Mouse (Mus musculus) naive thymus-derived CD4-positive, alpha-beta T cell, adult 2 months (primary cell): Measurements from ENCODE around the gene Spryd3.

Experiments used
- DNase-seq: peaks from one replicate; pipeline ENCODE4 v3.0.0-alpha.2; 2011; ENCODE audit warnings: low read depth

Spryd3 gene

DNA sequence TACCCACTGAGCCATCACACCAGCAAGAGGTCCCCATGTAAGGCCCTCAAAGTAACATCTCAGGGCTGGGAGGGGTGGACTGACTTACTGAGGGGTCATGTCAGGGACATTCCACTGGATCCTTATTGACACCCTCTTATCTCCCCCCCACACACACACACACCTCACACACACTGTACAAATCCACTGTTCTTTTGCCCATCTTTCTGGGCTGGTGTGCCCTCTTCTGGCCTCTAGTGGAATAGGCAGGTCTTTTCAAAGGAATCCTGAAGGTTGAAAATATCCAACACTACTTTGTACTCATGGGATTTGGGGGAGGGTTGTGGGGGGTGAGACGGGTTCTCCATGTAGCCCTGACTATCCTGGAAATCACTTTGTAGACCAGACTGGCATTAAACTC is 10.8 kb upstream of the Spryd3 start:
- peak; percentile 72 for DNase-seq

- DNase-seq, result no peak
Measured at GRCm38 (mm10) chr15:102146089-102146488, 10.1 kb upstream of the Spryd3 start.

GRCm38 (mm10) chr15:102145330-102145729 is 9.3 kb upstream of the Spryd3 start:
- DNase-seq, result no peak

- no peak for DNase-seq
Measured at GRCm38 (mm10) chr15:102144726-102145125, 8.7 kb upstream of the Spryd3 start.

- no peak for DNase-seq
Measured at GRCm38 (mm10) chr15:102144274-102144711, 8.3 kb upstream of the Spryd3 start, which contains the start of gene Igfbp6. Gene Igfbp6, plus strand, starts transcription at chr15:102144362.

DNA sequence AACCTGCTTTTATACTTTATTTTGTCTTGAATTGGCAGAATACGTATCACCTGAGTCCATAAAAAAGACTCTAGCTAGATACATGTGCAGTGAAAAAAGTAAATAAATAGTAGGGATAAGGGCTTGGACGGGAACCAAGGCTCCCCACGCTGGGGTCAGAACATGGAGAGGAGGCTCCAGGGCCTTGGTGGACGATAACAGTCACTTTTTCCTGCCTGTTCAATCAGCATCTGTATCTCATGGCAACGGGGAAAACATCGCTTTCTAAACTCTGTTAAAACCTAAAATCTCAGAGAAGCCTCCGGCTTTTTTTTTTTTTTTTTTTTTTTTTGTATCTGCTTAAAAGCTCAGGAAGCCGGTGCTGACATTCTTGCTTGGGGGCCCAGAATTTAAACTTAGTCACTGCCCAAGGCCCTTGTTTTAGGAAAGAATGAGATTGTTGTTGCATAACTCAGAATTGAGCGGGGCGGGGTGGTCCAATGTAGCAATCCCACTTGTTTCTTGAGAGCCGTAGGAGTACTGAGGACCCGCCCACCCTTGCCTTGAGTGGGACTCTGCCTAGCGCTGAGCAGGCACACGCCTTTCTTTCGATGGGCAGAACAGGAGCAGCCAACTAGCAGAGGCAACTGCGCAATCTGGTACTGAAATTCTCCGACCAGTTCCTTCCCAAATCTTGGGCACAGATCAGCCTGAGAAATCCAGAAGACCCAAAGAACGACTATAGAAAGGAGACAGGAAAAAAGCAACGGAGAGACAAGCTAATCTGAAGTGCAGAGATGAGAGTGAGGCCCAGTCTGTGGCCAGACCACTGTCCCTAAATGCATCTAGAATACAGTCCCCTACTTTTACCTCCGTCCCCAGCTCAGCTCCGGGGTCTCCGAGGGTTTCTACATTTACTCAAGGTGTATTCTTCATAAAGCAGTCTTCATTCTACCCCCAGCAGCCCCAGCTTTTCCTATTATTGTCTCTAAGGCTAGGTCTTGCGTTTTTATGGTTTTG is 7.2 kb upstream of the Spryd3 start:
- no peak for DNase-seq

DNA sequence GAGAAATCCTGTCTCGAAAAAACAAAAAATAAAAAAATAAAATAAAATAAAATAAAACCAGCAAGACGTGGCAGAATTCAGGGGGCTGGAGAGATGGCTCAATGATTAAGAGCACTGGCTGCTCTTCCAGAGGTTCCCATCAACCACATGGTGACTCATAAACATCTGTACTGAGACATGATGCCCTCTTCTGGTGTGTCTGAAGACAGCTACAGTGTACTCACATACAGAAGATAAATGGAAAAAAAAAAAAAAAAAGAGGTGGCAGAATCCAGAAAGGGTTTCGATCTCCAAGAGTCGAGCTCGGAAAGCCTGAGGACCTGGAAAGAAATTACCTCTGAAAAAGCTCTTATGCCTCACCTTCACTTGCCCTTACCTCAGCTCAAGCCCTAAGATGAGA is 5.1 kb upstream of the Spryd3 start:
- DNase-seq, result no peak

DNA sequence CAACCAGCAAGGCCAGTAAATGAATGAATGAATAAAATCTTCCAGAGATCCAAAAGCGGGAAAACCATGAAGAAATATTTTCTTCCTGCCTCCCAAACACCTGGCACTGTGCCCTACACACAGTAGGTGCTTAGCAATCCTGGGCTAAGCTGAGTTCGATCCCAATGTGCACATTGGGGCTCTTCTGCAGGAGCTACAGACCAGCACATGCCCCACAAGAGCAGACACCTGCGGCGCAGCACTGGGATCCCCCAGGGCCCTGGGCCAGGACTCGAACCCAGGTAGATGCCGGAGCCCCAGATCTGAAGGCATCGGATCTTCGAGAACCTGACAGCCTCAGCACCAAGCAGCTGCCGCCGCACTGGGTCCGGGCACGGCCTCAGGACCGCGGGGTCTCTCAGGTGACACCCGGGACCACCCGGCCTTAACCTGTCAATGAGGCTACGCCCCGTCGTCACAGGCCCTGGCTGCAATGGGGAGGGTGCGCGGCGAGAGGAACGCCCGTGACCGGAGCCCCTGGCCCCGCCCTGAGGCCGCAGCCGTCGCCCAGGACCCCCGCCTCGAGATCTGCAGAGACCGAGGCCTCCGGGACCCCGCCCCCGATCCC is 409 bp downstream of the Spryd3 start:
- DNase-seq, result no peak

DNA sequence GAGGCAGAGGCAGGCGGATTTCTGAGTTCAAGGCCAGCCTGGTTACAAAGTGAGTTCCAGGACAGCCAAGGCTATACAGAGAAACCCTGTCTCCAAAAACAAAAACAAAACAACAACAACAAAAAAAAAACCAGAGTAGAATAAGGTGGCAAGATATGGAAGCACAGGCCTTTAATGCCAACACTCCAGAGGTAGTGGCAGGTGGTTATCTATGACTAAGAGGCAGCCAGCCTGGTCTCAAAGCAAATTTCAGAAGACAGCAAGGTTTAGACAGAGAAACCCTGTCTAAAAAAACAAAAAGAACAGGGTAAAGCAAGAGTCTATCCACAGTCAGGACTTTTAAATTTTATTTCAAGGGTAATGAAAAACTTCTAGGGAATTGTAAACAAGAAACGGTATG is 1.3 kb downstream of the Spryd3 start:
- DNase-seq, result no peak

- no peak for DNase-seq
Measured at GRCm38 (mm10) chr15:102133314-102133713, 2.7 kb downstream of the Spryd3 start.

DNA sequence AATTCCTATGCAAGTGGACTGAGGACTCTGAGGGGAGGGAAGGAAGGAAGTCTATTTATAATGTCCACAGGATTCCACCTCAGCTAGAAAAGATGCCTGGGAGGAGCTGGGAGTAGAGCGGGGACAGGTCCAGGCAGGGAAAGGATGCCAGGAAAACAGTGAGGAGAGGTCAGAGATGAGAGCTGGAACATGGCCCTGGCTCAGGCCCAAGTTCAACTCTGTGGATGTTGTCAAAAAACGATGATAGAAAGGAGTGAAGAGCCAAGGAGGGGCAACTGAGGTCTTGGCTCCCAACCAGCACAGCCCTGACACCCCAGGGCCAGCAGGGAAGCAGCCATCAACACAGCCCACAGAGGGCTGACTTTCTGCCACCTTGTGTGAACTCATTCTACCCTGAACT is 9.7 kb downstream of the Spryd3 start:
- DNase-seq, result no peak

- no peak for DNase-seq
Measured at GRCm38 (mm10) chr15:102120530-102120929, 15.5 kb downstream of the Spryd3 start.

DNA sequence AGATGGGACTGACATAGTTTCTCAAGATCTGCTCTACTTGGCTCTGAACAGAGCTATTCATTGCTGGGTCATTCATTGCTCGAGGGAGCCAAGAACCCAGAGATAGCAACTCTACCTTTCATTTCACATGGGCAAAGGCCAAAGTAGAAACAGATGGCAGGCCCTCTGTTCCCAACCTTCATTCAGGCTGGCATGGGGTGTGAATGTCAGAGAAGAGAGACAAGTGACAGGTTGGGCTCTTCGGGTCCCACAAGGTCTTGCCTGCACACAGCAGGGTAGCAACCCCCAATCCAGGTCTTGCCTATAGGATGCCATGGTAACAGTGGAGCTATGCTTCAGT is 16.2 kb downstream of the Spryd3 start:
- DNase-seq, result no peak

- DNase-seq, result no peak
Measured at GRCm38 (mm10) chr15:102119121-102119830, 16.8 kb downstream of the Spryd3 start.

DNA sequence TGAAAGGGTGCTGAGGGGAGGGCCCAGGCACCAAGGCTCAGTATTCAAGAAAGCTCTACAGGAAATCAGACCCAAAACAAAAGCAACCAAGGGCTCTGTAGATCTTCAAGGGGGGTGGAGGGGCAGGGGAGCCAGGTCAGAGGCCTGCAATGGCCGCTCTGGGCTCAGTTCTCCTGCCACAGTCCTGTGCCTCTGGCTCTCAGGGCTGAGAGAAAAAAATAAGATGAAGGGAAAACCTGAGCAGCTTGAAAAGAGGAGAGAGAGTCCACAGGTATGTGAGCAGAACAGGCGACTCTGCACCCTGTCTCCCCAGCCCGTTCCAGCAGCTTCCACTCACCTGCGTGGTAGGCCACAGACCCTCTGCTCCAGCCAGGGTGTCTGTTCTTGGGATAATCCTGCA is 17.4 kb downstream of the Spryd3 start:
- no peak for DNase-seq

DNA sequence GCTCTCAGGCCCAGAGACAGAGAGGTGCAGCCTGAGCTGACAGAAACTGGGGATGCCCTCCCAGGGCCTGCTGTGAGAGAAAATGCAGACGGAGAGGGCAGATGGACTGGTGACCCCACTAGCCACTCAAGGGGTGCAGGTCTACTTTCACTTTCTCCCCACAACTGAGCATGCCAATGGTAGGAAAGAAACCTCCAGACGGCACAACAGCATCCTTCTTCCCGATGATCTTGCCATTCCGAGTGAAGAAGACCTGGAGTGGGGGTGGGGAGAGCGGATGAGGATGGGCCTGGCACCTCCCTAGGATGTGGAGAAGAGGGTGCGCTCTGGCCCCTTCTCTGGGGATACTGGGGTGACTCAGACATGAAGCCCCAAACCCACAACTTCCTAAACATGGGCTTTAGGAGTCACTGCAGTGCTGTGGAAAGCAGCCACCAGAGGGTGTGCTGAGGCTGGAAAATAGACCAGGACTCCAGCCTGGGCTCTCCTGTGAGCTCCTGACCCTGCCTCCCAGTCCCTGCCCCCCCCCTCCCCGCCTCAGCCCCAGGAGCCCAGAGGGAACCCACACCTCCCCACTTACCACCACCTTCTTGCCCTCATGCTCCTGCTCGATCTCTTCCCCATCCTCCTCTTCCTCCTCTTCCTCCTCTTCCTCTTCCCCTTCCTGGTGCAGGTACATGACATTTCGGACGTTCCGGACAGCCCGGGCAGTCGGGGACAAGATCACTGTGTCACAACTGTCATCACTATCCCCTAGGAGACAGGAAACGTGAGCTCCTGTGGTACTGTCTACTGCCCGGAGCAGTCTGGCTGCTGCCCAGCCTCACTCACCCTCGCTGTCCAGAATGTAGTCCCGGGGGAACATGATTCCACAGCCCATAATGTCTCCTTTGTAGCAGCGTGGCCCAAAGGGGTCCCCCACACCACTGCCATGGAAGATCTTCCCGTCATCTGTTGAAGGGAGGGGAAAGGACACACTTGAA is 18.3 kb downstream of the Spryd3 start:
- DNase-seq, result no peak

DNA sequence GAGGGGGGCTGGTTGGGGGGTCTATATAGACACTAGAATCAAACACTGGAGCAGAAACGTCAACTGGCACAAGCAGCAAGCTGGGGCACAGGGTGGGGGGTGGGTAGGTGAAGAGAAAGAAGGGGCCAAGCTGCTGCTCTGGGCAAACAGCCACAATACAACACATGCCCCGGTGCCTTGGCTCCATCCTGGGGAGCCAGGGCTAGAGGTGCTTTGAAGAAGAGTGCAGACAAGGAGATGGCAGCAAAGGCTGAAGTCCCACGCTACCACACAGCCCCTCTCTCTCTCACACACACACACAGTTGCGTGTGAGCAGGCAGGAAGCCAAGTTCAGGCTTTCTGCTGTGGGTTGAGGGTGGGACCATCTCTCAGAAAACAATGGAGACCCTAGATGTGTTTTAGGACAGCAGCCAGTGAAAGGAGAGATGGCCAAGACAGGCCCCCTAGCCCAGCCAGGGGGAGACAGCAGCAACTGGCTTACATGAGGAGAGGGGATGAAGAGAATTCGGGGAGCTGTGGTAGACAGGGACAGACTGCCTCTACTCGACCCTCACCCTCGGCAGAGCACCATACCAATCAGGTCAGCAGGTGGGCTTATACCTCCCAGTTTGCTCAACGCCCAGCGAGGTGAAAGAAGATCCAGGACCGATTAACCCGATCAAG is 19.1 kb downstream of the Spryd3 start:
- no peak for DNase-seq

DNA sequence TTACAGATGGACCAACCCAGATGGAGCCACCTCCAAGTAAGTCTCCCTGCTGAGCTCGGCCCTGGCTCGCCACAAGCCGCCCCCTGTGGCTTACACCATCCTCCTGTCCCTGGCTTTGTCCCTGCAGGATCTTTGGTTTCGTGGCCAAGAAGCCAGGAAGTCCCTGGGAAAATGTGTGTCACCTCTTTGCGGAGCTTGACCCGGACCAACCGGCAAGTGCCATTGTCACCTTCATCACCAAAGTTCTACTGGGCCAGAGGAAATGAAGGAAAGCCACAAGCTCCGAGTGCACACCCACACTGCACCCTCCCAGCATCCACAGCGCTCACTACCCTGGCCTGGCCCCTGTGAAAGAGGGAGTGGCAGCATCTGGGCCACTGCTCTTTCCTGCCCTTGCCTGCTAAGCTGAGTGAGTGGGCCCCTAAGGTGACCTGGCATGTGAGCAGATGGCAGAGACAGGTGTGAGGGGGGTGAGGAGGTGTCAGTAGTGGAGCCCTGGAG is 20.3 kb downstream of the Spryd3 start:
- peak; percentile 56 for DNase-seq

DNA sequence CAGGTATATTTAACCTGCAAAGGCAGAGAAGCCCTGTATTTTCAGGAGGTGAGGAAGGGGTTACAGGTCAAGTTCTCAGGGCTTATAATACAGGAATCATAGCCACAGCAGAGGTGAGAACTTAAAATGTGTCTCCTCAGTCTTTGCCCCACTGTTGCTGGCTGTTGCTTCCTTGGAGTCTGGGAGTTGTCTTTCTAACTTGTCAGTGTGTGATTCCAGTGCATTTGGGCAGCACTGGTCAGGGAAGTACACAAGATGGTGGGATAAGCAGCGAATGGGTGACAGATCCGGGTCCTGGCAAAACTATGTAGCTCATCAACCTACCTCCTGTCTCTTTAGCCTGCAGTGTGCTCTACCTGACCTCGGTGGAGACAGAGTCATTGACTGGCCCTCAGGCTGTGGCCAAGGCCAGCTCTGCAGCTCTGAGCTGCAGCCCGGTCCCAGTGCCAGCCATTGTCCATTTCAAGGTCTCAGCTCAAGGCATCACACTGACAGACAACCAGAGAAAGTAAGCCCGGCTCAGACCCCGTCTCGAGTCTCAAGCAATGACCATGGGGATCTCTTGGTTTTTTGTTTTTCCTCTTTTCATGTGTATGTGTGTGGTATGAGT is 21.3 kb downstream of the Spryd3 start:
- no peak for DNase-seq

GRCm38 (mm10) chr15:102113674-102114073 is 22.4 kb downstream of the Spryd3 start:
- DNase-seq, result no peak
